Mouse (Mus musculus): Measurements from ENCODE around the gene Rnf6.

DNA sequence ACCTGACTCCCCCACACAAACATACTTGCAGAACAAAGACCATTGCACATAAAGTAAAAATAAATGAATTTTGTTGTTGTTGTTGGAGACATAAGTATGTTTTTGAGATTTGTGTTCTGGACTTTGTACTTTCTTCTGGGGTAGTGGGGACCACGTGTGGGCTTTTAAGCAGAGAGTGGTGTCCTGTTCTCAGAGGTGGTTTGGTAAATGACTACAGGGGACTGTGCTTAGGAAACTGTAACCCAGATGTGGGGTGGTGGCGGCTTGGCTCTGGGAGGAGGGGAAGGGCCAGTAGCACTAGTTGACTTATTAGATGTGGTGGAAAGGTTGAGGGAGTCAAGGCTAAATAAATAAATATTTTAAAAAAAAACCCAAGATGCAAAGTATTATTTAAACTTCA, 19.4 kb upstream of the Rnf6 start:
- TF ChIP-seq POLR2A (IDR thresholded peaks at IDR 0.05; ENCODE audit: extremely low read depth, insufficient read depth, low read length) (no peak), CTCF (IDR thresholded peaks at IDR 0.05; ENCODE audit: low read depth, low read length) (no peak)
